Mouse (Mus musculus) spleen, adult 2 months (tissue): Measurements from ENCODE around the gene Sbno1.

ENCODE experiments used
- CTCF ChIP-seq: fragments of 200-500 bp; IDR thresholded peaks from 2 replicates; pipeline ENCODE4 v1.5.1; 2011; ENCODE audit warnings: mild to moderate bottlenecking, inconsistent platforms; ENCODE audit not compliant: insufficient read depth, insufficient read length, insufficient replicate concordance; ENCODE audit errors: extremely low read depth
- POLR2A ChIP-seq: fragments of 200-500 bp; IDR thresholded peaks from 2 replicates; pipeline ENCODE4 v1.6.1; 2011; ENCODE audit warnings: low read depth, low read length, inconsistent platforms

DNA sequence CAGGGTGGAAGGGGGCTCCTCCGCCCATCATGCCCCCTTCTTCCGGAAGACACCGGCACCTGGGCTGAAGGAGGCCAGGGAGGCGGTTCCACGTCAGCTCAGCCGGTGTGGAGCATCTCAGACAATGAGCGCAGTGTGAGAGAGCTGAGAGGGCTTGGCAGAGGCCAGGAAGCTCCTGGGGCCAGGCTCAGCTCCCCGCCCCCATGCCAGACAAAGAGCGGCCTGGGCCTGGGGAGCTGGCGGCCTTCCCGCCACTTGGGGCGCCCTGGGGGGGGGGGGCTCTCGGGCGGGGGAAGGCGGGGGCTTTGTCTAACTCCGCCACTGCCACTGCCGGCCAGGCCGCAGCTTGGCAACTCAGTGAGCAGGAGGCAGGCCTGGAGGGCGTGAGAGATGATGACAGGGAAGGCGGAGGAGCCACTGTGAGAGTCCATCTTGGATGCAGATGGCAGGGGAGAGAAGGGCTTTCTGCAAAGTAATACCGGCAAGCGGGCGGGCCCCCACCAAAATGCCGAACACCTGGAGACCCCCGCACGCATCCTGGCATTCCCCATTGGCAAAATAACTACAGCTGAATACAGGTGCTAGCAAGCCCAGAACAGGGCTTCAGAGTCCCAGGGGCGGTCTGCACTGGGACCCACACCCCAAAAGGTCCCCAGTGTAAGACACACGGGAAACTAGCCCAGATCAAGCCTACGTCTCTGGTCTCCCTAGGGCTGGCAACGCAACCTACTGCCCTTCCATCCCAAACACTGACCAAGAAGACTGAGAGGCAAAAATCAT is 73.5 kb downstream of the Sbno1 start:
- TF ChIP-seq POLR2A (no peak), CTCF (no peak)
